Mouse (Mus musculus): ENCODE results near the gene Trpm1.

DNA sequence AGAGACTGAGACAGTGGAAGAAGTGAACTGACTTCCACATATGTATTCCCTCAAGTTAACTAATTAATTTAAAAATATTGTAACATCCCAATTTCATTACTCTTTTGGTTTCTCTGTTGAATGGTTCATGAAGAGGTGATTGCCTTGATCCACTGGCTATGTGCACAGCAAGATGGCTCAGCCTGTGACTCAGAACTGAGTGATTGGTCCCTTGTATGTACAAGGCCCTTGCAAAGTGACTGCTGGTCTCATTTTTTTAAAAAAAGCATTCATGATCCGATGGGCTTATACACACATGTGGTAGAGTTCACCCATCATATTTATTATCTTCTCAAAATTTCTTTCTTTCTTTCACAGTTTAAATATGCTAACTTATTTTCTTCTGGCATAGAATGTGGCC is 124.9 kb downstream of the Trpm1 start:
- TF ChIP-seq CTCF (IDR thresholded peaks at IDR 0.05; ENCODE audit: insufficient read depth, low read length) (no peak), POLR2A (IDR thresholded peaks at IDR 0.05; ENCODE audit: borderline replicate concordance, extremely low read depth, low read depth, low read length) (no peak)

All from lung, adult 2 months (tissue).